Mouse (Mus musculus): ENCODE data around the gene Ubac2.

DNA sequence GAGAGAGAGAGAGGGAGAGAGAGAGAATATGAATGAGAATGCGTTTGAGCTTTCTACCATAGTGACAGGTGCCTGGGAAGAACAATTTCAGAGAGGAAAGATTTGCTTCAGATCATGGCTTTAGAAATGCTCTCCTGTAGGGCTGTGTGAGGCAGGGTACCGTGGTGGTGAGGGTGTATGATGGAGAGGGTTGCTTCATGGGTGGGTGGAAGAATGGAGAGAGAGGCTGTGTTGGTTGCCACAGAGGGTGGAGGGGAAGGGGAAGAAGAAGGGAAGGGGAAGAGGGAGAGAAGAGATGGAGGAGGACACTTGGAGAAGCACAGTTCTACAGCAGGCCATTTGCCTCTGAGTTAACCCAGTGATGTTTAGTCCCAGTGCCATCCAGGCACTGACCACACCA lies 19.4 kb downstream of the Ubac2 start:
- TF ChIP-seq GATA1 (IDR thresholded peaks at IDR 0.05; ENCODE audit: low read length) = no peak
- TF ChIP-seq TAL1 (IDR thresholded peaks at IDR 0.05; ENCODE audit: low read length) = no peak
